Mouse (Mus musculus) gastrocnemius, postnatal 4 days (tissue): ENCODE measurements around the gene Mpzl3. TPM values are rescaled to one million over a fixed set of nuclear protein-coding genes. Genes with fewer than 3 reads are reported as not detected.
A peak's percentile ranks its signal among the peaks of the same experiment; 100 is the strongest.
"Not testable (repeated sequence)": the region's sequence is repeated elsewhere in the genome, so short reads cannot be mapped to it uniquely, and the experiment has no call there.

Experiments used
- DNase-seq, 2 experiments: peaks; one replicate each; pipeline ENCODE4 v3.0.0; 2021 to 2022; ENCODE audit warnings: low spot score in 2 of 2, mixed read lengths in 2 of 2
- long read RNA-seq, 2 experiments: library from polyadenylated mRNA; stranded (forward); transcript quantifications; one replicate each; pipeline ENCODE4 v2.0.0; 2021
- total RNA-seq, 2 experiments: library from RNA; stranded (reverse); gene quantifications; 2 replicates each; pipeline ENCODE4 v1.2.3; 2021

Mpzl3 gene
- 1 to 10 TPM in 1 of 2 experiments, under 1 TPM in 1; 0.93 to 1.3 TPM for total RNA-seq
- long read RNA-seq, experiment 1, partial matches to known transcripts: 0 of 4 reads
- long read RNA-seq, experiment 1, other reads (novel, unspliced or antisense): 3 of 4 reads
- long read RNA-seq, experiment 2, partial matches to known transcripts: 0 of 2 reads
- long read RNA-seq, experiment 2, other reads (novel, unspliced or antisense): 1 of 2 reads

- DNase-seq: peak; percentile 72 to 84
Measured at GRCm38 (mm10) chr9:45055082-45055713, at the start of gene Mpzl3. Gene Mpzl3, plus strand, starts transcription at chr9:45055186.

GRCm38 (mm10) chr9:45007404-45007803 lies 47.6 kb upstream of the Mpzl3 start:
- DNase-seq: no peak

DNA sequence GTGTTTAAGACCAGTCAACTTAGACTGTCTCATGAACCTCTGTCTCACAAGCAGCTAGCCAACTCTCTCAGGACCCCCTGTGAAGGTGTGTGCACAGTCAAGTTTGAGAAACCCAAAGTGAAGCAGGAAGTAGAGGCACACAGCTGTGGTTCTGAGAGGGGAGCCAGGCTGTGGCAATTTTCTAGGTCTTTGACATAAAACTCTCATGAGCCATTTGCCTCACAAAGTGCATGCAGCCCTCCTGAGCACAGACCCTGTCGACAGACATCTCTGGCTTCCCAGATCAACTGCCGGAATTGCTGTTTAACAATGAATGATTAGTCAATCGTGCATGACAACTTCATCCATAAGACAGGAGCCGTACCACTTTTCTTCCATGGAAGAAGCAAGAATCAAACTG lies 46.6 kb upstream of the Mpzl3 start:
- DNase-seq: no peak

GRCm38 (mm10) chr9:45009180-45010078 lies 45.6 kb upstream of the Mpzl3 start, which contains the start of gene Cd3e:
Gene Cd3e, minus strand, starts transcription at chr9:45009627.
- no peak for DNase-seq

DNA sequence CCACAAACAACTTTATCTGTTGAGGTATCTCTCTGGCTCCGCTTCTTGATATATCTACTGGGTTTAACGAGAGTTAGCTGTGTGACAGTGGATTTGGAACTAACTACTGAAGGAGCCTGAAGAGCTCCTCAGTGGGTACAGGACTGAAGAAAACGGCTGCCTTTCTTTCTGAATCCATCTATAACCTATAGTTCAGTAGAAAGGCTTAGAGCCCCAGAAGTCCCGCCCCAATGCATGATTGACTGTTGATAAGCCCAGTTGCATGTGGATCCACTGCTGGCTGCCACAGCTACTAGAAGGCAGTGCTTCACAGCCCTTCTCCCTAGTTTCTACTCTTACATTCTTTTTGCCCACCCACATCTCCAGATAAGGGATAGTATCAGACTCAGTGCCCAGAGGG lies 44.5 kb upstream of the Mpzl3 start:
- DNase-seq: no peak

- DNase-seq: no peak
Measured at GRCm38 (mm10) chr9:45011291-45011690, 43.7 kb upstream of the Mpzl3 start.

GRCm38 (mm10) chr9:45014879-45015278 lies 40.1 kb upstream of the Mpzl3 start:
- DNase-seq: no peak

- DNase-seq: no peak
Measured at GRCm38 (mm10) chr9:45015841-45016240, 39.1 kb upstream of the Mpzl3 start.

- no peak for DNase-seq
Measured at GRCm38 (mm10) chr9:45018031-45018430, 37.0 kb upstream of the Mpzl3 start.

DNA sequence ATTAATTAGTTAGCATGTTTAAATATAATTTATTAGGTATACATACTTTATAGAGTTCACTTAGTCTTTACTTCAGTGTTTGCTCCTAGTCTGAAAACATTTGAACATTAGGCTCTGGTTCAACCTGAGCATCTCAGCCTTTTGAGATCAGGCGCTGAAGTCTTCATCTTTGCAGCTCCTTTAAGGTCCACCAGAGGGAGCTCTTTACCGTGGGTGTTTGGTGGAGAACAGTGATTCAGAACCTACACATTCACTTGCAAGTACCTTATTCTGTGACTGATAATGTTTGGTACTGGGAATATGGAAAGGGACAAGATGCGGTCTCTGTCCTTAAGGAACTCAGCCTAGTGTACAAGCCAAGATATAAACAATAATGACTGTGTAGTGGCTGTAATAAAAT lies 32.2 kb upstream of the Mpzl3 start:
- peak in 1 of 2 experiments; percentile 41 for DNase-seq

DNA sequence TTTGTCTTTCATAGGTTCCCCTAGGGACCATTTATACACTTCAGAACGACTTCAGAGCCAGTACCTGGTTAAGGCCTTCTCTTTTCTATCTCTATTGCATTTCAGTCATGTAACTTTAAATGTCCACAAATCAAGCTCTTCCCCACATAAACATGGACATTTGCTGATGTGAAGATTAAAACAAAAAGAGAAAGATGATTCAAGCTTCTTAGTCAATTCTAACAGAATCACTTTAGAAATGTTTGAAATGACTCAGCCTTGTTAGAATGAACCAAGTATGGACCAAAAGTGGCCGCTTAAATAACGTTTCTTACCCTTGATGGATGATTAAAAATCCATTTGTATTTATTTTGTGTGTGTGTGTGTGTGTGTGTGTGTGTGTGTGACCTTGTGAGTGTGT lies 31.3 kb upstream of the Mpzl3 start:
- no peak for DNase-seq

GRCm38 (mm10) chr9:45024187-45024586 lies 30.8 kb upstream of the Mpzl3 start:
- no peak for DNase-seq

DNA sequence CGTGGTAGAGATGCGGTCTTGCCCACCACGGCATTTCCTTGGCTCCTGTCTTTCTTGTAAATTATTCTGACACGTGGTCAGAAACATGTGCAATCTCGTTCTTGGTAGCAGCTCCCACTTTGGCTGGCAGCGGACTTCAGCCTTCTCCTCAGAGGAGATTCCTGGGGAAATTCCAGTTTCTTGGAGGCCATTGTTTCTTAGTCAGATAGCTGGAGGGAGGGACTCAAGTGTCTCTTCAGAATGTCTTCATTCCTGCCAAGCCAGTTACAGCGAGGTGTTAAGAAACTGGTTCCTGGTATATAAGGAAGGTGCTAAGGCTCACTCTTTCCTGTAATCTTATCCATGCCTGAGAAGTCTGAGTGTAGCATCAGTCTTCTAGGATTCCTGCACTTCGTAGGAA lies 27.6 kb upstream of the Mpzl3 start:
- no peak for DNase-seq

- no peak for DNase-seq
Measured at GRCm38 (mm10) chr9:45030341-45030740, 24.6 kb upstream of the Mpzl3 start.

GRCm38 (mm10) chr9:45032261-45032660 lies 22.7 kb upstream of the Mpzl3 start:
- no peak for DNase-seq

DNA sequence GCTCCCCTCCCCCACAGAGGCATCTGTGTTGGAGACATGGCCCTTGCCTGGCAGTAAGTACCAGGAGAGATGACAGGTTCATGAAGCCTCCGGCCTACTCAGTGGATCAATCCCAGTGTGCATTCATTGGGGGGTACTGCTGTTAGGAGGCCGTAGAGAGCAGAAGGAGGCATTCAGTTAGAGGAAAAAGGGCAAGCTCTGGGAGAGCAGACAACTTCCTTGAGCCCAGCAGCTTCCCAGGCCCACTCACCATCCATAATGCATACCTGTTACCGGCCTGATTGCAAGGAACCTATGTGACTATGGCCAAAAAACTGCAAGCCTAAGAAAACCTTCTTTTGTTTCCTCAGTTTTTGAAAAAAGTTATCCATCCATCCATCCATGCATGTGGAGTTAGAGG lies 20.5 kb upstream of the Mpzl3 start:
- DNase-seq: no peak

DNA sequence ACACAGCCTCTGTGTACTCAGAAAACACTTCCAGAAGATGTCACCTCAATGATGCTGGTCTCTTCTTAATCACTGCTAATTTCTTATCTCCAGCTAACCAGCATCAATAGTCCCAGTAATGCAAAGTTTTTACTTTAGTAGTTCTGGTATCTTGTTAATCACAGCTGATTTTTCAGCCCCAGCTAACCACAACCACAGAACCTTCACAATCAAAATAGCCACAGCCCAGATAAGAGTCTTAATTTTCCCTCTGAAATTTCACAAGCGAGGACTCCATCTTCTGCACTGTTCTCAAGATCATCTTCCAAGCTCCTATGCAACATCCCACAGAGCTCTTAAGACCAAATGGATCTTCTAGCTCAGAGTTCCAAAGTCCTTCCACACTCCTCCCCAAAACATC lies 17.2 kb upstream of the Mpzl3 start:
- not testable (repeated sequence) for DNase-seq

- no peak for DNase-seq
Measured at GRCm38 (mm10) chr9:45039499-45039898, 15.5 kb upstream of the Mpzl3 start, which contains the start of gene Mpzl2. Gene Mpzl2, plus strand, starts transcription at chr9:45039799.

GRCm38 (mm10) chr9:45040066-45040845 lies 14.7 kb upstream of the Mpzl3 start:
- DNase-seq: no peak

GRCm38 (mm10) chr9:45041131-45041838 lies 13.7 kb upstream of the Mpzl3 start:
- DNase-seq: no peak
